Mouse (Mus musculus) cerebellum, adult 11 months (tissue): ENCODE data around the gene Qtrt1.

Experiments
- DNase-seq: peaks from one replicate; pipeline ENCODE4 v3.0.0; 2022

Gene Qtrt1

GRCm38 (mm10) chr9:21411669-21412550, at the start of gene Qtrt1:
Gene Qtrt1 (plus strand): TSS chr9:21411837.
- DNase-seq, result peak; percentile 74

- peak; percentile 68 for DNase-seq
Observed at GRCm38 (mm10) chr9:21366541-21367220, 45.0 kb upstream of the Qtrt1 start.

- peak; percentile 100 for DNase-seq
Observed at GRCm38 (mm10) chr9:21367357-21368111, 44.1 kb upstream of the Qtrt1 start, which contains the start of gene Ilf3. Gene Ilf3 (plus strand): TSS chr9:21367871.

- peak; percentile 74 for DNase-seq
Observed at GRCm38 (mm10) chr9:21368131-21368584, 43.5 kb upstream of the Qtrt1 start.

- DNase-seq, result no peak
Observed at GRCm38 (mm10) chr9:21369080-21369479, 42.6 kb upstream of the Qtrt1 start.

- no peak for DNase-seq
Observed at GRCm38 (mm10) chr9:21370876-21371275, 40.8 kb upstream of the Qtrt1 start.

- no peak for DNase-seq
Observed at GRCm38 (mm10) chr9:21372508-21372907, 39.1 kb upstream of the Qtrt1 start.

- DNase-seq, result no peak
Observed at GRCm38 (mm10) chr9:21379195-21379594, 32.4 kb upstream of the Qtrt1 start.

- DNase-seq, result no peak
Observed at GRCm38 (mm10) chr9:21380868-21381267, 30.8 kb upstream of the Qtrt1 start.

- no peak for DNase-seq
Observed at GRCm38 (mm10) chr9:21383966-21384365, 27.7 kb upstream of the Qtrt1 start.

- DNase-seq, result no peak
Observed at GRCm38 (mm10) chr9:21392646-21393175, 18.9 kb upstream of the Qtrt1 start.

GRCm38 (mm10) chr9:21395692-21396091, 15.9 kb upstream of the Qtrt1 start:
- DNase-seq, result no peak

GRCm38 (mm10) chr9:21397170-21397569, 14.5 kb upstream of the Qtrt1 start:
- DNase-seq, result no peak

GRCm38 (mm10) chr9:21401042-21401441, 10.6 kb upstream of the Qtrt1 start:
- DNase-seq, result no peak

- DNase-seq, result no peak
Observed at GRCm38 (mm10) chr9:21402764-21403253, 8.8 kb upstream of the Qtrt1 start.

GRCm38 (mm10) chr9:21403745-21404144, 7.9 kb upstream of the Qtrt1 start:
- no peak for DNase-seq

GRCm38 (mm10) chr9:21405525-21405924, 6.1 kb upstream of the Qtrt1 start:
- no peak for DNase-seq

- no peak for DNase-seq
Observed at GRCm38 (mm10) chr9:21407951-21408350, 3.7 kb upstream of the Qtrt1 start.

GRCm38 (mm10) chr9:21408624-21409023, 3.0 kb upstream of the Qtrt1 start:
- no peak for DNase-seq

GRCm38 (mm10) chr9:21409592-21410317, 1.9 kb upstream of the Qtrt1 start:
- peak; percentile 77 for DNase-seq

- no peak for DNase-seq
Observed at GRCm38 (mm10) chr9:21417866-21418265, 6.2 kb downstream of the Qtrt1 start.

- DNase-seq, result no peak
Observed at GRCm38 (mm10) chr9:21419646-21420045, 8.0 kb downstream of the Qtrt1 start.
